Mouse (Mus musculus) liver, embryonic 14.5 days (tissue): ENCODE measurements at regions not wholly inside any gene's neighbourhood (a gene's known extent, or its start where the extent isn't known, plus 50 kb on each side); places are given as distances from the start of the nearest gene placed in this dataset.

Experiments used
- CTCF ChIP-seq: IDR thresholded peaks from 2 replicates; pipeline ENCODE4 v1.5.1; 2016; ENCODE audit warnings: antibody characterized with exemption, low read depth, control low read depth
- EP300 ChIP-seq: IDR thresholded peaks from 2 replicates; pipeline ENCODE4 v1.6.1; 2016; ENCODE audit warnings: antibody characterized with exemption, low read depth

DNA sequence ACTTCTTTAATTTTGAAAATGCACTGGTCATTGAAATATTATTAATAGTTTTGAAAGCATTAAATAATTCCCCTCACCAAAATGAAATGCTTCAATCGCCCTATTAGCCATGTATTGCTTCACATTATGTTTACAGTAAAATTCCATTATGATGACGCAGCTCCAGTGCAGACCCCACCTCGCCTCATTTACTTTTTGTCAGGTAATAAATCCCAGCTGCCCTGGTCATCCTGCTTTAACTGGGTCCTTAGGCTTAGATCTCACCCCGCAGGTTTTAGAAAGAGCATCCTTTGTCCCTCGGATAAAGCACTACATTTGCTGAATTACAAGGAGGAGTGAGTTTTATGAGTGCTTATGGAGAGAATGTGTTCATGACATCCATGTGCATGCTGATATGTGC lies 2557.0 kb upstream of the Gm7489 start:
- no peak for TF ChIP-seq CTCF
- TF ChIP-seq EP300 = no peak
